Mouse (Mus musculus) spleen, adult 18-20 months (tissue): ENCODE results near the gene Plau.
A peak's percentile ranks its signal among the peaks of the same experiment; 100 is the strongest.

Source experiments
- DNase-seq, 2 experiments: peaks; one replicate each; pipeline ENCODE4 v3.0.0; 2022; ENCODE audit warnings: mixed read lengths in 2 of 2

The Plau gene

DNA sequence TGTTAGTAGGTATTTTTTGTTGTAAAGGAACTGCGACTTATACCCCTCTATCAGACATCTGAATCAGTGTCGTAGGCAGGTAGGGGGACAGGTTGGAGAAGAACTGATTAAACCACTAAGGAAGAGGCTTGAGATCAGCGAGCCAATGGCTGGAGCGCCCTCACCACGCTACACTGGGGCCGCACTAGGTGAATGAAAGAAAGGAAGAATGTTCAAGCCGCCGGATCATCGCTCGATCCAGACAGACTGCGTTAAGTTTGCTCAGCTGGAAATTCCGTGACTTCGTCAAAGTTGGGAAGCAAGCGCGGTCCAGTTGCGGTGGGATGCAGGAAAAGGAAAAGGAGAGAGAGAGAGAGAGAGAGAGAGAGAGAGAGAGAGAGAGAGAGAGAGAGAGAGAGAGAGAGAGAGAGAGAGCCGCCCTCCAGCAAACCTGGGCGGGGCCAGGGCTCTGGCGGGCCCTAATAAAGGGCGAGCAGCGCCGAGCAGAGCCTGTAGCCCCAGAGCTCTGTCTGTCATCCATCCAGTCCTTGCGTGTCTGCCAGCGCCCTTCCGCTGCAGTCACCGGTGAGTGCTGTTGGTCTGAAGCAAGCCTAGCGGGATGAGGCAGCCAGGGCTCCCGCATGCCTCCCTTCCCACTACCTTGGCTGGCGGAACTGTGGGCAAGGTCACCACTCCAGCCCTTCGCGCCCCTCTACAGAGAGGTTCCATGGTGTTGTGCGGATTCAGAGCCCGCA is at the start of gene Plau:
Gene Plau, plus strand, starts transcription at position 490 of the 734 bp plus-strand sequence.
- DNase-seq = peak; percentile 46 to 58

DNA sequence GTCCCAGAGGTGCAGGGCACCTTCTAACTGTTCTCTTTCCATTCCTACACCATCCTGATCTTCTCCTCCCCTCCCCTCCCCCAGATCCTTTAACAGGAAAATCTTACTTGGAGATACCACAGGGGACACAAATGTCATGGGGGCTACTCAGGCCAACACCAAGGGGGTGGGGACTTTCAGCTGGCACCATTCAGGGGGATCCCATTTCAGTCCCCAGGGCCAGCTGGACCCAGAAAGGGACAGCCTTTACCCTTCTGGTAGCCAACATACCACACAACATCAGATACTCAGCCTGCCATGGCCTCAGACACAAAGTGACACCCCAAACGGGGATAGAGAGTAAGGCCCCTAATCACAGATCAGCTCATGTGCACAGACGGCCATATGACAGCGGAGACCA is 48.3 kb upstream of the Plau start:
- no peak for DNase-seq

DNA sequence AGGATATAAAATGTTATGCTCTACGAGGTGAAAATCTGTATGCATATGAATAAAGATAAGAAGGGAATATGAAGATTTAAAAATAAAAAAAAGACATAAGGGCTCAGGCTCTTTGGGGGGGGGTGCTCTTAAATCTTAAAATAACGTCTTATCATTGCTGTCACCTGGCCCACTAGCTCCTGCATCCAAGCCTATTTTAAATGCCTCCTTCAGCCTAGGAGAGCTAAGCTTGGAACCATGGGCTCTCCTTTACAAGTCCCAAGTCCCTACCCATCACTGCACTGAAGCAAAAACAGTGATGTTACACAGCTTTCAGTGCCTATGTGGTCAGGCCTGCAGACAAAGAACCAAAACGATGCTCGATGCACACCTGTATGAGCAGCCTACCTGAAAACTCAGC is 46.9 kb upstream of the Plau start:
- DNase-seq = no peak

DNA sequence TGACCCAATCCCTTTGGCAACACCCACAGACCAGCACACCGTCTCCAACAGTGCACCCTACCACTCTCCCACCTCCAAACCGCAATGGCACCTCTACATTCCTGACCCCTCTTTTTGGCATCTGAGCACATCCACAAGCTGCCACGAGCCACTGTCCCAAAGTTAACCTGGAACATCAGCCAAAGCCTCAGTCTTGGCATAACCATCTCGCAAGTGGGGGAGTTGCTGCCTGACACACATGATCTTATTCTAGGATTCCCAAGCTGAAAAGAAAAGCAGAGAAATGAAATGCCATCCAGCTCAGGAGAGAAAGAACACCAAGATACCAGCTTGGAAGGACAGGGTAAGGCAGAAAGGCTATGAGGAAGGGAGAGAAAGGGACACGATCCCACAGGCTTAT is 46.0 kb upstream of the Plau start:
- DNase-seq = no peak

DNA sequence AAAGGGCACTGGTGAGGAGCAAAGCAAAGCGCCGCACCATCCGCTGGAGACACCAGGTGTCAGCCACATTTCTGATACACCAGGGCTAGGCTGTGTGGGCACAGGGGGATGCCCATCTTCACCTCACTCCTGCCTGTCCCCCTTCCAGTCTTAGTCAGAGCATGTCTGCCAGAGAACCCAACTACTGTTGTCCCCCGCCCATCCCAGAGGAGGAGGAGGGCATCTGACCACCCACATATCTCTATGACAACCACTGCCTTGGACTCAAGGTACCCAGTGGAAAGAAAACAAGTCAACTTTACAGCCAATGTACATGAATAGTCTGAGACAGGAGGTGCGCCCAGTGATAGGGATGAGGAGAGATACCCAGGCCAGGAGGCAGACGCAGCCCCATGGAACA is 45.5 kb upstream of the Plau start:
- no peak for DNase-seq

DNA sequence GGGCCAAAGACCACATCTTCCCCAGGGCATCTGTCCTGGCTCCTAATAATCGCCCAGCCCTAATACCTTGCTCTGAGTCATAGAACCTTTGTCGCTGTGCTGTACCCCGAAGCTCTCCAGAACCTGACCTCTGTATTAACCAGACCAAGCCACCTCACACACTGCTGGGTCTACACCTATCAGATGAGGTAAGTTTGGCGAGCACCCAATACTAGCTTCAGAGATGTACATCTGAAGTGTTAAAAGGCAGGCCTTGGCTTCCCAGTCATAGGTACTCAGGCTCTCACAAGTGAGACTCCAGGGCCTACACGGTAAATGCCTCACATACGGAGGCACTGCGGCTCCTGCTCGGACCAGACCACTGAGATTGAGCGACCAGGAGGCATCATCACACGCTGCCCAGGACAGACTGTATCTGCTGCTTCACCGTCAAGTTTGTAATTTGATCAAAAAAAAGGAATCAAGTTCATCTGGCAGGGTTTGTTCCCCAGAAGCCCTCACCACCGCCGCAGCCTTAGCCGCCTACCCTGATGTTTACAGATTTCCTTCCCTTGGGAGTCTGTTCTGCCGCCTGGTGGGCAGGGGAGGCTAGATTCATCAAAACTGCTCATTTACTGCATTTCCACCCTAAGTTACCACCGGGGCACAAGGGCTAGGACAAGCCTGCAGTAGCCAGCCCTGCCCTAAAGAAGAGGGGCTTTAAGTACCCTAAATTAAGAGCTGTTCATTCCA is 44.8 kb upstream of the Plau start:
- DNase-seq = no peak

DNA sequence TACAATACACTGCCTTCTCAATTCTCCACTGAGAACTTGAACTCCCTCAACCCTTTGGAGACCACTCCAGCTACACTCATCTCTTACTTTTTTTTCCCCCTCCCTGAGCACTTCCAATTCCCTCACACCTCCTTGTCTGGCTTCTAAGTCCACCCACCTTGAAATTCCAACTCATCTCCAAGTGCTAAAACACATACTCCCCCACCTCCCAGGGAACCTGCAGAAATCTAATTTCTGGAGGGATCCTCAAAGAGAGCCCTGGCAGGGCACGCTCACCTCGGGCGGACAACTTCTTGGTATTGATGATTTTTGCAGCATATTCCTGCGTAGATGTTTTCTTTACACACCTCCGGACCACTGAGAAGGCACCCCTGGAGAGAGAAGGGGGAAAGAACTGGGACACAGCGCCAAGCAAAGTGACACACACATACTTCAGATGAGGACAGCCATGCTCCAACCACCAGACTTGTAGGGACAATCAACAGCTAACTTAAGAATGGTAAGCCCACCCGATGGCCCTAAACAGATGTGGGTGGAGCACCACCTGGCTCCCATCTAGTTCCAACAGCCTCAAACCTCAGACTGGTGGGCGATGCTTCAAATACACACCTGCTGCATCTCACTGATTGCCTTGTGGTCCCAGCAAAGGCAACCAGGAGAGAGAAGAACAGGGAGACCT is 44.1 kb upstream of the Plau start:
- no peak for DNase-seq

DNA sequence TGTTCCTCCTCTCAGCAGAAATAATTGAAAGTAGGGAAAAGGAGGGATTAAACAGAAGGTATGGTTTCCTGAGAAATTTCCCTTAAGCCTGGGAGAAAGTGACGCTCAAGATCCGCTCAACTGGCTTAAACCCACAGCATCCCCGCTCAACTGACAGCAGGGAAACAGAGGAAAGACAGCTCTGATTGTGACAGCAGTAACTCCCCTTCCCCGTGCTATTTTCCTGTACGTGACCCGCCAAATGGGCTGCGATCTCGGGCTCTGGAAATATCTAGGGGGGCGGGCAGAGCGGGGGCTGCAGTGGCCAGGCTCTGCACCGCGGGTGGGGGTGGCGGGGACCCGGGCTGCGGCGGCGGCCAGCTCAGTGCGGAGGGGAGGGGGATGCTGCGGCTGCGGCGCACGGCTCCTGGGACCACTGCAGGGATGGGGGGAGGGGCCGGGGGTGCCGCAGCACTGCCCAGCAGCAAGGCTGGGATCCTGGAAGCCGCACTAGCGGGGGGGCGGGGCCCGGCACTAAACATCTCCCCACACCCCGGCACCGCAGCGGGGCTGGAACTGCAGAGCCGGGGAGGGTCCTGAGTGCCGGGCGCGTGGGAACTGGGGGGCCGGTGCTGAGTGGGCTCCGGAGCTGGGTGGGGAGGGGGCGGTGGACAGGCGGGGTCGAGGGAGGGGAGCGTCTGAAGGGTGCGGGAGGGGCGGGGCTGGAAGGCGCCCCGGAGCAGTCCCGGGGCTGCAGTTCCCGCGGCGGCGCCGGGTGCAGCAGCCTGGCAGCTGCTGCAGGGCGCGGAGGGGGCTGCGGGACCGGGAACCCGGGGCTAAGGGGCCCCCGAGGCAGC is 43.3 kb upstream of the Plau start:
- DNase-seq = peak; percentile 24 to 40

DNA sequence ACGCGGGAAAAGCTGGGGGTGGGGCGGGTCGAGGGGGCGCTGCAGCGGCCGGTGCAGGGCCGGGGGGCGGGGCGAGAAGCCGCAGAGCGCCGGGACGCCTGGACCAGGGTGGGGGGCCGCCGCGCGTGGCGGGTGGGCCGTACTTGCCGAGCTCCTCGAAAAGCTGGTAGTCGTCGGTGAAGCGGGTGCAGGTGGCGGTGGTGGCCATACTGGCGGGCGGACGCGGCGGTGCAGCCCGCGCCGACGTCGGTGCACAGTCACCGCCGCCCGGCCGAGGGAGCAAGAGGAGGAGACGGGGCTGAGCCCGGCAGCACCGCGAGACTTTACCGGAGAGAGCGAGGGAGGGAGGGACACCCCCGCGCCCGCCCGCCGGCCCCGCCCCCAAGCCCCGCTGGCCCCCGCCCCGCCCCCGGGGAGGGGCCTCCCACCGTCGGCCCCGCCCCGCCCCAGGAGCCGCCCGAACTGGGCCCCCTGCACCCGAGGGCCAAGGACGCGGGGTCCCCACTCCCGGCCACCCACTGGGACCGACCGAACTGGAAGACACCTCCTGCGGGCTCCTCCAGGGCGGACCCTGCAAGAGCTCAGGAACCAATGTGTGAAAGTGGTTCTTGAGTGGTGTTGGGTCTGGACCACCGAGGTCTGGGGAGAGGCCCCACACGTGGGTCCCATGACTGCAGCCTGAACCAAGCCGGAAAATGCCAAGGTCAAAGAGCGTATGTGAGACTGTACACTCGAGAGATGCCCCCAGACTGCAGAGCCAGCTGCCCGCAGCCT is 42.5 kb upstream of the Plau start, which contains the start of gene Camk2g:
Gene Camk2g, minus strand, starts transcription at position 331 of the 774 bp plus-strand sequence.
- DNase-seq = peak; percentile 79

DNA sequence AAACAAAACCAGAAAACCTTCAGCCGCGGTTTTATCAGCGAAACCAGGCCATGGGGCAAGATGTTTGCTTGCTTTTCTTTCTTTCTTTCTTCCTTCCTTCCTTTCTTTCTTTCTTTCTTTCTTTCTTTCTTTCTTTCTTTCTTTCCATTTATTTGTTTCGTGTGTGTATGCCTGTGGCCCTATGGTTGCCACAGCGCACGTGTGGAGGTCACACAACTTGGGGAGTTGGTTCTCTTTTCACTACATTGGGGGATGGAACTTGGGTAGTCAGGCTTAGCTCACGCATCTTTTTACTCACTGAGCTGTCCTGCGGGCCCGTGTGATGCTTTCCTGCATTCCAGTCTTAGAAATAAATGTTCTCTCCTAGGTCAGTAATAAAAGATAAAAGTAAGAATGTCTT is 41.9 kb upstream of the Plau start:
- DNase-seq = no peak

DNA sequence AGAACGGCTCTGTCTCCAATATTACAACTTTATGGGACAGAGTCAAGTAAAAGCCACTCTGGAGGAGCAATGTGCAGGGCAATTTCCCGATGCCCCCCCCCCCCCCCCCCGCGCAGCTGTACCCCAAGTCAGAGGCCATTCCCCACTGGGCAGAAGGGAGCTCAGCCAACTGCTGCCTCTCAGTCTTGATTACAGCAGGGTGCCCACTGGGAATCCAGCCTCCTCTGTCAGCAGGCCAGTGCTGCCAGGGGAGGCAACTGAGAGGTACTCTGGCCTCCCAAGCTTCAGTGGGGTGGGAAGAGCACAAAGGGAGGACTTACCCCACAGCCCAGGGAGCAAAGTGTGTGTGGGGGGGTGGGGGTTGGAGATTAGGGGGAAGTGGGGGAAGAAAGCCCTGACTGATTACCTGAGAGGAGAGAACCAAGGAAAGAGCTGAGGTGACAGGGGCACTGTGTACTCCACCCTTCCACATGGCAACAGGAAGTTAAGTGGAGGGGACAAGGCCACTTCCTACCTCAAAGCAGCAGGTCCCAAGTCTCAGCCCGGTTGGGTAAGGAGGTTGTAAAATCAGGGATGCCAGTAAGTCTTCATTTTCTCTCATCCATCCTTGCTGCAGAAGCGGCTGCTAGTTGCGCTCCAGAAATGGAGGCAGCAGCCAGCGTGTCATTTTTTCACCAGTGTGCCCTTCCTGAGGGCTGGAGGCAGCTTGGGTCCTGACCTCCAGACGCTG is 40.9 kb upstream of the Plau start:
- no peak for DNase-seq

DNA sequence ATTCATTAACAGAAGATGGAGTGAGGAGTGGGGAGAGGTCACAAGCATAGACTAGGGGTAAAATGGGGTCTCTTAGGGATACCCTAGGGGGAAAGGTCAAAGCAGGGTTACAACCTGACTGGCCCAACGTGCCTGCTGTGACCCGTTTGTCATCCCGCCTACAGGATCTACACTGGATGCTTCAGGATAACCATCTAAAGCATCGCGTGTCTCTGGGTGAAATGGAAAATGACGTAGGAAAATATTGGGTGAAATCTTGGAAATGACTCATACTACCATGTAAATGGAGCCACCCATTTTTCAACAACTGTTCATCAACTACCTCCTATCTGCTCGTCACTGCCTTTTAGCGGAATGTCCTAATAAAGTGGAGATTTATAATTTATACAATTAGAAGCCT is 40.3 kb upstream of the Plau start:
- DNase-seq = no peak

DNA sequence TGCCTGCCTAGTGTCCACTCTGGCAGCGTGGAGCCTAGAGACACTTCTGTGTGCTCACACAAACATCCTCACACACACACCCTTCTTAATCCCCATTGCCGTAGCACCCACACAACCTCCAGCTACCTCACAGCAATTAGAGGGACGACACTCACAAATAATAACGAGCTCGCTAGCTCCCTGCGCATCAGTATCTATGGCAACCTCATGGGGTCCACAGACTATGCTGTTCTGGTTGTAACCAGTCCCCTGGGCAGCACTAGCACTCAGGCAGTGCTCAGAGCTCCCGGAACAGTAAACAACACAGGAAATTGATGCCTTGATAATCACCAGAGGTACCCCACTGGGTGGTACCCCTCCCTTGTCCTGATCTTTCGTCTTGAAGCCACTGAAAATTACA is 39.8 kb upstream of the Plau start:
- DNase-seq = no peak

DNA sequence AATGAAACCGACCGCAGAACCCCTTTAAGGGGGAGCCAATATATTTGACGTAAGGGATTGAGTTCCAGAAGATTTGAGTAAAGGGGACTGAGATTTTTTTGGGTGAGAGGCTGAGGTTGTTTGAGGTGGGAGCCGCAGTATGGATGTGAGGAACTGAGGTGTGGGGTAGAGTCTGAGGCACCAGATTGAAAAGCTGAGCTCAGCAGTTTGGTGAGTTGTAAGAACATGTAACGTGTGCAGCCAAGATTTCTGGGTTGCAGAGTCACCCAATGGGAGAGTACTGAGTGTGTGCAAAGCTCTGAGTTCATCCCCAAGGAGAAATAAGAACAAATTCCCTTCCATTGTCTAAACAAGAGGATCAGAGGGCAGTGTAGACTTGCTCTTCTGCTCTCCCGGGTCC is 38.2 kb upstream of the Plau start:
- DNase-seq = no peak

DNA sequence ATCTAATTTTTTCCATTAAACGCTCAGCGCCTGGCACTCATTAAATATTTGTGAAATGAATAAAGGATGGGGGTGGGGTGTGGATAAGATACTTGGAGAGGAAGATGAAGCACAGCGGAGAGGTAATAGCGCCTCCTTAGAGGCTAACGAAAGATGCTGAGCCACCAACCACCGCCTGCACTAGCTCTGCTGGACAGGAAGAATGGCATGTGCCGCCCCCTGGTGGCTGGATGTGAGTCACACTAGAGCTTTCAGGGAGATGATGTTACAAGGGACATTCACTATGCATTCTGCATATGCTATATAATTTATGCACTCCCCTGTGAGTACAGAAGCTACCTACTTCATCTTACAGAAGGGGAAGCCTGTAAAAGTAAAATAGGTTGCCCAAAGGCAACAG is 37.7 kb upstream of the Plau start:
- DNase-seq = peak; percentile 80 to 96

DNA sequence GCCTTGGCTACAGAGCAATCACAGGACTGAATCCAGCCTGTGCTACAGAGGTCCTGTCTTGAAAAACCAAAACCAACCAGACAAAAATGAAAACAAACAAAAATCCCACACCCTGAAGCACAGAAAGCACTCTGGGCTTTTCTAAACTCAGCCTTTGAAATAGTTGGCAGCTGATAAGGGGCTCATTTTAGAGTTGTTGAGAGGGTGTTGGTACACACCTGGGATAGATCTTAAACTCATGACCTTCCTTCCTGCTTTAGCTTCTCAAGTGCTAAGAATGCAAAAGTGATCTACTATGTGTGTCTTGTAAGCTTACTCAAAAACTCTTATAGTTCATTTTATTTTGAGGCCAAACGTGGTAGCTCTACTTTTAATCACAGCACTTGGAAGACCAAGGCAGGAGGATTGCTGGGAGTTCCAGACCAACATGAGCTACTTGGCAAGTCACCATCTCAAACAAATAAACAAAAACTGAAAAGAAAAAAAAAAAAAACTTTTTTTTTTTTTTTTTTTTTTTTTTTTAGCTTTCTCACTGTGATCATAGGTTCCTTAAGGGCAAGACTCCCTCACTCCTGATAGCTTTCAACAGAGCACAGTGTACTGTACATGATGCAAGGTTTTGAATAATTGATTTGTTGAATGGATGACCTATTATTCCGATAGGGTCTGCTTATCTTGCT is 33.4 kb upstream of the Plau start:
- DNase-seq = no peak

DNA sequence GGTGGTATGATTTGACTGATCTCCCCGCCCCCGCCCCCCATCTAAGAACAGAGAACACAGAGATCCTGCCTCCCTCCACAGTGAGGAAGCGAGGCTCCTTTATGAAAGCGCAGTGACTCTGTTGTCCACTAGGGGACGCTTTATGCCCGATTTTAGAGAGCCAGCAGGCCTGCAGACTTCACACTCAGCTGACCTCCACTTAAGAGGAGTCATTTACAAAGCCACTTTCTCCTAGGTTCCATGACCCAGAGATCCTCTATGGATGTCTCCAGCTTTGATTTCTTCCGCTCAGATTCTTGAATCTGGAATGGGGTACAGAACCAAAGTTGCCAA is 32.9 kb upstream of the Plau start:
- DNase-seq = peak; percentile 46 to 74

DNA sequence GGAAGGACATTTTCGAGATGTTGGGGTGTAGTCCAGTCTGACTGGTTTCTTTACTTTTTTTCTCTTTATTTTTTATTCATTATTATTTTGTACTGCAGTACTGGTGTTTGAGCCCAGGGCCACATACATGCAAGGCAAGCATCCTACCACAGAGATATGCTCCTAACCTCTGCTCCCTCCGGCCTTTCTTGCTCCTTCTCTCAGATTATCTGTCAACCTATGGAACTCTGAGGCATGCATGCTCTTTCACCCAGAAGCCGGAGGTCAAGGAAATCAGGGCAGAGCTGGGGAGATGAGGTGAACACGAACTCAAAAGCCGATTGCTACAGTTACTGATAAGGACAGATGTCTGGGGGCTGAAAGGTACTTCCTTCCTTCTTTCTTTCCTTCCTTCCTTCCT is 32.0 kb upstream of the Plau start:
- DNase-seq = no peak

DNA sequence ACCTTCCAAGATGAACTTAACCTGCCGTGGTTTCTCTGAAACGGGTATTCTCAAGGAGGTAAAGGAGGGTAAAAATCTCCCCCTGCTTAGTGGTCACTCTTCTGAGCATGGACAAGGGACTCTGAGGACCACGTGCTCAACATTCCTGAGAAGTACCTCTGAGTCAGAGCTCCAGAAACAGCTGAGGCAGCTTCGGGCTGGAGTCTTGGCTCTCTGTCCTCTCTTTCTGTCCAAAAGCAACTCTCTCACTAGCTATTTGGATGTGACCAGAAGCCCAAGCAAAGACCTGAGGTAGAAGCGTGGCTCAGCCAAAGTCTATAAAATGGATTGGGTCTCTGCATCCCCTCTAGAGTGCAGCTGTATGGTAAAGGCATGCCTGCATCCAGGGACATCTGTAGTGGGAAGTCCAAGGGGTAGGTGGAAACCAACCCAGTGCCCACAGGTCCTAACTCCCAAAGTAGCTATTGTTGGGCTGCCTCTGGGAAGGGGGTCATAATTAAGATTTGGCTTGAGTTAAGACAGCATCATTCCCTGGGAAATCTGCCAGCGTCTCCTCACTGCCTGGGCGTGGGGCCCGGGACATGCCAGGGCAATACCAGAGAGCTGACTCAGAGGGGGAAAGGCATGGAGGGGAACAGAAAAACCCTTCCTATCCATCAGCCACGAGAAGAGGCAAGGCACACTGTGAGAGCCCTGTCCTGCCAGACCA is 31.3 kb upstream of the Plau start:
- no peak for DNase-seq

DNA sequence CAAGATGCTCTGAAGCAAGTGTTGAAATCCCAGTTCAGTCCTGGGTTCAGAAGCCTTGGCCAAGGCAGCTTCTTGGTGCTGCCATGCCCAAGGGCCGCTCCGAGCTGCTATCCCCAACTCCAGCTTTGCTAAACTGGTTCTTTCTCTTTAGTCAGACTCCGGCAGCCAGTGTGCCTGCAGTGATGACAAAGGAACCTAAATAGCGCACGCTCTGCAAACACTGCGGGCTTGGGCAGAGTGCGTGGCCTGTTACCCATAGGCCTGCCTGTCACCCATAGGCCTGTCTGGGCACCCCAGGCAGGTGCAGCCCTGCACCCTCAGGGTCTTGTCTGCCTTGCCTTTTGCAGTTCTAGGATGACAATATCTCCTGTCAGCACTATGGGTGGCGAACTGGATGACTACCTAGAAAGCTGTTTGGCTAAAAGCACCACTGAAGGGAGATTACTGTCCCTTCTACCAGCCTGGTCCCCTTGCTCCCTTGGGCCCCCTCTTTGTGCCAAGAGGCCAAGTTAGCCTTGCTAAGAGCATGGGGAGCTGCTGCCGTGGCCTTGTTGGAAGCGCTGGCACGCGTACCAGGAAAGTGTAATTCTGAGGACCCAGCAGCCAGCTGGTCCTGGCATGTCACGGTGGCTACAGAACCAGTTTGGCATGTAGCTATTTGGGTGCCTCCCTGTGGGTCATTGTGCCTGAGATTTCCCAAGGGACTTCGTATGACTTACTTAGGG is 30.2 kb upstream of the Plau start:
- DNase-seq = no peak
